Mouse (Mus musculus) spleen, adult 2 months (tissue): Measurements from ENCODE around the gene Sorbs1.

Experiments used
- CTCF ChIP-seq: fragments of 200-500 bp; IDR thresholded peaks from 2 replicates; pipeline ENCODE4 v1.5.1; 2011; ENCODE audit warnings: mild to moderate bottlenecking, inconsistent platforms; ENCODE audit not compliant: insufficient read depth, insufficient read length, insufficient replicate concordance; ENCODE audit errors: extremely low read depth
- POLR2A ChIP-seq: fragments of 200-500 bp; IDR thresholded peaks from 2 replicates; pipeline ENCODE4 v1.6.1; 2011; ENCODE audit warnings: low read depth, low read length, inconsistent platforms

DNA sequence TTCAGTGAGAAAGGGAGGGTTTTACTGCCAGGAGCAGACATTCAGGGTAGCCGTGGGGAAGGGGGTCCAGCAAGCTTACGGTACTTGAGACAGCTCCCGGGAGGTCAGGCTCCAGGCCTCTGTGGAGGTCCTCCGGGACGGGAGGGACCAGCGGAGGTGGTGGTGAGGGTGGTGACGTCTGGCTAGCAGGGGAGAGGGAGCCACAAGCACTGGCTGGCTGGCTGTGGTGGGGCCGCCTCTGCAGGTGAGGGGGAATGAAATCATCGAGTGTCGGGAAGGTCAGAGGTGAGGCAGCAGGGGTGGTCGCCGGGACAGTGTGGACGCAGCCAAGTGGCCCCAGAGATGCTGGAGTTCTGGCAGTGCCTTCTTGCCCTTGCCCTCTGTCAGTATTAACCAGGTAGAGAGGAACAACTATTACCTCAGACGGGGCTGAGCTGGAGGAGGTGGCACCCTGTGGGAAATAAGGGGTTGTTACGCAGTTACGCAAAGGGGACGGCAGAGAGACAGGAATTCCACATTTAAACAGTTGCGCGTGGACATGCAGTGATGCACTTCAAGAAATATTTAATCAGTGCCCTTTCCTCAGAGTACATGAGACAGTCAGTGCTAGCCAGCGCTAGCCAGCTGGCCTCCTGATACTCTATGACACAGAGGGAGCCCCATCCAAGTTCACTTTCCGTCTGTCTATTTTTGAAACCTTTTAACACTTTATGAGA lies 136.9 kb downstream of the Sorbs1 start:
- TF ChIP-seq CTCF (no peak), POLR2A (no peak)
